Mouse (Mus musculus): ENCODE data around the gene Chst12.

The Chst12 gene

DNA sequence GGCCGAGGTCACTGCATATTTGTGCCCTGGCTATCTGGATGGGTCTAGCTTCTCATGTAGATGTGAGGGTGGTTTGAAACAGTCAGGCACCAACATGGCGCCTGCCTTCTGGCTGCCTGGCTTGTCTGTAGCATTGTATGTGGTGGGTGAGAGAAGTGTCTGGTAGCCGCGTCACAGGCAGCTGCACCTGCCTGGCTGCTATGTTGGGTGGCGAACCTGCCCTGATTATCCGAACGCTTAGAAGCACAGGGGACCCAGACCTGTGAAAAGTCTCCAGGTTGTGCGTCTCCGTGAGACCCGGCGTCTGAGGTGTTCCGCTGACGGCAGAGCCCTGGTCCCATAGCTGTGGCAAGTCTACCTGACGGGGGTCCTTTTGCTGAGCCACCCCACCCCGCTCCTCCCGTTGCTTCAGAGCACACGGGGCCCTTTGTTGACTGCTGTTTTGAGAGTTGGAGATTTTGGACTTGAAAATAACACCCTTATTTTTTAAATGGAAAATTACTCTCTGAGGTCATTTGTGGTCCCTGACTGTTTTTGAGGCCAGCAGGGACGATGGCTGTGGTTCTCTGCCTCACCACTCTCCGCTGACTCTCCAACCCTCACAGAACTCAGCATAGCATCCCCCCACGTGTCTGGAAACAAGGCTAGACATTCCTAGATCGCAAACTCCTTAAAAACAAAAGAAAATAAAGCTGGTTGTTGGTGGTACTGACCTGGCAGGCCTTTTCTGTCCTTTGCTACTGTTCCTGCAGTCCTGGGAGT, 12.0 kb downstream of the Chst12 start:
- no peak for DNase-seq (ENCODE audit: low spot score)

DNA sequence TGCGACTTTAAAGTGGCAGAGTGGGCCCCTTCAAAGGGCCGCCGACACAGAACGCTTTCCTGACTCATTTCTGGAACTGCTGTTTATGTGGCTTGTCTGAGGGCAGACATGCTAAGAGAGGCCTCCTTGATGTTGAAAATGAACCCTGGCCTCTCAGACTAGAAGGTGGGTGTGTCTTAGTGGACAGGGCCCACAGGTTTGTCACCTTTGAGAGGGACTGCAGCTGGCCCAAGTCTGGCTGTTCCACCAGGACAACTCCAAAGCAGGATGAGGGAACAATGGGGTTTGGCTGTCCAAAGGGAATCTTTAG, 12.5 kb downstream of the Chst12 start:
- no peak for DNase-seq (ENCODE audit: low spot score)

DNA sequence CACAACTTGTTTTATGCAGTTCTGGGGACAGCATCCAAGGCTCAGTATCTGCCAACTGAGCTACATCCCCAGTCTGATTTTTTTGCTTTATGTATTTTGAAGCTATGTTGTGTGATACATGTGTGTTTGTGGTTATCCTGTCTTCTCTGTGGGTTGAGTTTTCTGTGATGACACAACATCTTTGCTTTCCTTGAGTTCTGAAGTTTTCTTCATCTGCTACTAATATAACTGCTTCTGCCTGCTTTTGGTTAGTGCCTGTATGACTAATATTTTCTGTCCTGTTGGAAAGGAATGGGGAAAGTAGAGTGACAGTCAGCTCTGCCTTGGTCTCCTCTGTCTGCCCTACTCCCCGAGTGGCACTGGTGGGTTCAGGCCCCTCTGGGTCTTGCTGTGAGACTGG, 15.8 kb downstream of the Chst12 start:
- DNase-seq (ENCODE audit: low spot score) = no peak

DNA sequence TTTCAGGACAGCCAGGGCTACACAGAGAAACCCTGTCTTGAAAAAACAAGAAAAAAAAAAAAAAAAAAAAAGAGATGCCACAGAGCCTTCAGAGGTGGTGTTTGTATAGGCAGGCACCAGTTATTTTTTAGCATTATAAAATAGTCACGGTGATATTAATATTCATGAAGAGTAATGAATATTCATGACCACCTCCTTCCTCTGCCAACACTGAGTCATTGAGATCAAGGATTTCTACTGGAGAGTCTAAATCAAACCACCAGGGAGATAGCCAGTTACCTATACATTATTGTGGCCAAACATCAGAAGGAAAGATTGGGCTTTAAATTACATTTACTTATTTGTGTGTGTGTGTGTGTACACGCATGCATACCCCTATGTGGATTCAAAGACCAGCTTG, 21.4 kb downstream of the Chst12 start:
- no peak for DNase-seq (ENCODE audit: low spot score)

DNA sequence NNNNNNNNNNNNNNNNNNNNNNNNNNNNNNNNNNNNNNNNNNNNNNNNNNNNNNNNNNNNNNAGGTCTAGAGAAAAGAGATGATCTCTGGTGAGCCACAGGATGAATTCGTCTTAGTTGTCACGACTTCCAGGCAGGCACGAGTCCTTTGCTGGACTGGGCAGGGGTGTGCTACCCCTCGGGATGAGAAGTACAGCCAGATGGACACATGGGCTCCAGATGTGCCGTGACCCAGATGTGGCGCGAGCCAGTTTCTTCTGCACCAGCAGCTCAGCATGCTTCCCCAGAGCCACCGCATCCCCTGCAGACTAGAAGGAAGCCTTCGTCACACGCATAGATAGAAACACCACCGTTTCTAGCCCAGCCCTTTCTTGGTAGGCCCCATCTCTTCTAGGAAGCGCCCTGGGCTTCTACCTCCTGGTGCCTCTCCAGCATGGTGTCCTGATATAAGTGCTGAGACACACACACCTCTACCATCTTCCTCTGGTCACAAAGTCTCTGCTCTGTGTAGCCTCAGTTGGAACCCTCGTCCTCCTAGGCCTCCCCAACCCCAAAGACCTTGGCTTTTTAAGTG, 32.8 kb downstream of the Chst12 start:
- no peak for DNase-seq (ENCODE audit: low spot score)

DNA sequence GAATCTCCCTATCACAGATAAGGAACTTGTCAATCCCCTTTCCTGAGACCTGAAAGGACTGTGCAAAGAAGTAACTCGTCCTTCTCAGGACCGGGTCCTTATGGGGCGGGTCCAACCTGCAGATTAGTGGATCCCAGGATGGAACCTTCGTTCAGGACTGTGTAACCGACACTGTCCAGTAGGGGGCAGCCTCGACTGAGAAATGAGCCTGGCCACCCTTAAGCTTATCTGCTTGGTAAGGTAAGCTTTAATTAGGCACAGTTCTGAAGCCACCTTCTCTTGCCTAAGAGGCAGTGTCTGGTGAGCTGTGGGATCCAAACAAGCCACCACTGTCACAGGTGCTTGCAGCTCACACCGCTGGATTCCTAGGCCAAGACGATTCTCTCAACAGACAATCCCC, 34.8 kb downstream of the Chst12 start:
- peak; percentile 61 for DNase-seq (ENCODE audit: low spot score)

DNA sequence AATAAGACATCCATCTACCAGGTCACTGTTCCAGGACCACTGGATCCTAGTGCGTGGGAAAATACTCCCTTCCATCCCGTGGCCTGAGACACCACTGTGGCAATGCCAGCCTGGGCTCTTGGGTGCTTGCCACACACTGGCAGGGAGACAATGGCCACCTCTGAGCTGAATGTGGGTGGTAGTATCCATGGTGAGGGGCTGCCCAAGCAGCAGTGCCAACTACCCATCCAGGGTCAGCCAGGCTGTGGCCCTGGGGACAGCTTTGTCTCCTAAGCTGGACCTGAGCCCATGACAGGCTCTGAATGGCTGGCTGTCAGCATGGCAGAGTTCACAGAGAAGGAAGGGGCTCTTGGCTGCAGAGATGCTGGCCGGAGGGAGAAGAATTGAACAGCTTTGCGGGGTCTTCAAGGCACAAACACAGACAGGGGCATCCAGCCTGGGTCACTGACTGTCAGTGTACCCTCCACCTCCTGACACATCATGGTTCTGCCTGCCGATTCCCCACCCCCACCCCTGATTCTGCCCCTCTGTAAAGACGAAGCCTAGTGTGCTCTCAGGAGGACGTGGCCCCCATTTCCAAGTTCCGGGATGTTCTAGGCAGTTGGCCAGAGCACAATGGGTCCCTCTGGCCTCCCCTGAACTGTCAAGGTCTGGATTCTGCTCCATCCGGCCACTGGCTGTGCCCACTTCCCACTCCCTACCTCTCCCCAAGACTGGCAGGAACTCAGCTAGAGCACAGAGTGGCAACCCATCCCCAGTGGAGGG, 37.6 kb downstream of the Chst12 start:
- no peak for DNase-seq (ENCODE audit: low spot score)

DNA sequence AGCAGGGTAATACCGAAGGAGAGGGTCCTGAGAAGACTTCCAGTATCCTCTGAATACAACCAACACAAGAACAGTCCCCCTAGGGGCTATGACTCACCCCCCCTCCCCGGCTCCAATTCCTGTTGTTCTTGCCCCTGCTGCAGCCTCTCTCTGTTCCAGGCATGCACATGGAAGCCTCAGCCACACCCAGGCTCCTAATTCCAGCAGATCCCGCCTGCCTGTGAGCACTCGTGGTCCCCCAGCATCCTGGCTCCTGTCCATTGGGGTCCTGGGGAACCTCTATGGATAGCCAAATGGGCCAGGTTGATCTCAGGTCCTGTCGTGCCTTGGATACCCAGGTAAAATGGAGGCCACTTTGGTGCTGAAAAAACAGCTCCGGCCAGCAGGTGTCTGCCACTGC, 40.3 kb downstream of the Chst12 start:
- DNase-seq (ENCODE audit: low spot score) = no peak

DNA sequence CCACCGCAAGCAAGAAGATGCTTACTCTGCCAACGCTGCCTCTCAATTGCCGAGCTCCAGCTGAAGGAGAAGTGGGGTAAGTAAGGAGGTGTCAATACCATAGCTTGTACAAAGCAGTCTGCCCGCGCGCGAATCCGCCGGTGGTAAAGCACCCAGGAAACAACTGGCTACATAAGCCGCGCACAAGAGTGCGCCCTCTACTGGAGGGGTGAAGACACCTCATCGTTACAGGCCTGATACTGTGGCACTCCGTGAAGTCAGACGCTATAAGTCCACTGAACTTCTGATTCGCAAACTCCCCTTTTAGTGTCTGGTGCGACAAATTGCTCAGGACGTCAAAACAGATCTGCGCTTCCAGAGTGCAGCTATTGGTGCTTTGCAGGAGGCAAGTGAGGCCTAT, 41.0 kb downstream of the Chst12 start:
- DNase-seq (ENCODE audit: low spot score) = no peak

DNA sequence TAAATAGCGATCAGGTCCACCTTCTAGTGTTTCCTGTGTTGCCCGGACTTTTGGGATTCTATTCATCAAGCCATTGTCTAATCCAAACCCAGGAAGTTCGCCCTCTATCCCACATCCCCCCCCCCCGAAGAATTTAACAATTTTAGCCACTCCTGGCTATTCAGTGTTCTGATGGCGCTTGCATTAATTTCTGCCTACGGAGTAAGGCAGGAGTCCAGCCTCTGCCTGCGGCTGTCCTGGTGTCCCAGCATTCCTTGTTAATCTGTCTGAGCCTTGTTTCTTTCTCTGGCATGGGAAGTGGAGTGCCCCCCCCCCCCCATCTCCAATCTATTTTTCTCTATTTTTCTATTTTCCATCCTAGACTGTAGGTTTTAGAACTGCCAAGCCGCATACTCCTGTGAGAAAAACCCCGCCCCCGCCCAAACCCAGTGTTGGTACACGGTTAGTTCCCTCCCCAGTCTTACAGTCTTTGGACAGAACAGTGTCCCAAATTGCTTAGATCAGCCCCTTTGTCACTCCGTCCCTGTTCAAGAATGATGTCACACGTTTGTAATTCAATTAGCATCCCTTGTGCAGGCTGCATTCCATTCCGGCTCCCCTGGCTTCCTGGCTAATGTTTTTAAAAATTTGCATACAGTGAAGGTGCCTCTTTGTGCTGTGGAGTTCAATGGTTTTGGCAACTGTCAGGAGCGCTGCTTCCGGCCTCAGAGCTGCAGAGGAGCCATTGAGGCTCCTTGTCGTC, 44.1 kb downstream of the Chst12 start:
- no peak for DNase-seq (ENCODE audit: low spot score)

DNA sequence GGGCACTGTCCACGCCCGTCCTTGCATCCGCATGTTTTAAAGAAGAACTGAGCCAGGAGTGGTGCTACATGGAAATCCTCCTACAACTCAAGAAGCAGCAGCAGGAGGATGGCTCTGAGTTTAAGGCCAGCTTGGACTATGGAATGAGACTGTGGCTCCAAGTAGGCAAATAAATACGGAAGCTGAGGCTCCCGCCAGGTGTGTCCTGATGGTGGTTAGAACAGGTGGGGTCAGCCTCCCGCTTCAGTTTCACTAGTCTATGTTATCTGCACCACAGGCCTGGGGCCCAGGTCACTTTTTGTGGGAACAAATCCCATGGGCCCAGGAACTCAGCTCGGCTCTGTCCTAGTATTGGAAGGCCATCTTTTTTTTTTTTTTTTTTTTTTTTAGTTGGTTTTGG, 48.4 kb downstream of the Chst12 start:
- DNase-seq (ENCODE audit: low spot score) = no peak

DNA sequence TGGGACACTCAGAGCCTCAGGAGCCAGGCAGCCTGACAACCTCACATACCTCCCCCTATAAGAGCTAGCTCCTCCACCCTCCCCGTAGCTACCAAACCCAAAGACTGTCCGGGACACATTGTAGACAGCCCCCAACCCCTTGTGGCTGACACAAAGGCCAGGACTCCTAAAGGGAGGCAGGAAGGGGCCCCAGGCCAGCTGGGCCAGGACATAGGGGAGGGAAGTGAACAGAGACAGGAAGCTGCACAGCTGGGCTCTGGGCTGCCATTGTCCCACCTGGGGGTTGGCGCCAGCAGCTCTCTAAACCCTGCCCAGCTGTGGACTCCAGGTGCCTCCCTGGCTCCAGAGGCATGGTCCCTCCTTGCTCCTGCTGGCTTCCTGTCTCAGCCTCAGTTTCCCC, 51.5 kb downstream of the Chst12 start:
- DNase-seq (ENCODE audit: low spot score) = no peak

DNA sequence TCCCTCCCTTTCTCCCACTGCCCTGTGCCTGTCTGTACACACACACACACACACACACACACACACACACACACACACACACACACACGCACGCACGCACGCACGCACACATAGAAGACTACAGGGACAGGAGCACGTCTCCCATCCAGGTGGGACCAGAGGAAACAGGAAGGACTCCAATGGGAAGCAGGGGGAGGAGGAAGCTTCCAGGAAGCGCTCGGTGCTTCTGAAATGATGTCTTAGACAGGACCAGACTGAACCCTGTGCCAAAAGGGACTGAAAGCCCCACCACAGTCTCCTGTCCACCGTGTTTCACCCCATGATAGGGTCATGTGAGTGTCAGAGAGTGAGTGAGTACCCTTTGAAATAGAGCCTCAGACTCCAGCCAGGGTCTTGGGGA, 57.3 kb downstream of the Chst12 start:
- DNase-seq (ENCODE audit: low spot score) = no peak

DNA sequence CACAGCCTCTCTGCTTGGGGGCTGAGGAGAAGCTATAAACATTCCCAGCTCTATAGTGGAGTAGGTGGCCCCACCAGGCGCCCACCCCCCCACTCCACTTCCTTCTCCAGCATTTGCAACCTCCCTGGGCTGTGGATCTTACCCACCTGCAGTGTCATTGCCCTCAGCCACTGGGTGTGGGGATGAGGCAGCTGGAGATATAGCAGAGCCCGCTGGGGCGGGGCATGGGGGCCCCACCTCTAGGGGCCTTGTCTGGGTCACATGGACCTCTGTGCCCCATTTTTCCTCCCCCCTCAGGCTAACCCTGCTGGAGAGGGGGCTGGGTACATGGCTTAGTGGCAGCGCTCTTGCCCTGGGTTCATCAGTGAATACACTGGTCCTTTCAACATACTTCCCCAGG, 59.5 kb downstream of the Chst12 start, which contains the start of gene Grifin:
TSS of gene Grifin (minus strand) at position 176 of the 400 bp plus-strand sequence.
- no peak for DNase-seq (ENCODE audit: low spot score)

DNA sequence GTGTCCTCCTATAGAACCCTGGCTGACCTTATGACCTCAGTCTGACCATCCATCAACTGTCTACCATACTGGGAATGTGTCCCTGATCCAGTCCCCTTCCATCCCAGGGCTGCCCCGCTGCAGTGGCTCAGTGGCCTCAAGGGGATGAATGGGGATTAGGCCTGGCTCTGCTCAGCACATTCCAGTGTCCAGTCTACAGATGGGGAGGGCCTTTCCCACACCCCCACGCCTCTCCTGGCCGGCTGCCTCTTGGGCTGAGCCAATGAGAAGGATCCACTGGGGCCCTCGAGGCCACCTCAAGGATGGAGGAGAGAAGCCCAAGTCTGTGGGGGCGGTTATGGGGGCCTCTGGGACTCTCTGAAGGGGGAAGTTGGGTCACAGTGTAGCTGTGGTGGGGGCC, 60.1 kb downstream of the Chst12 start:
- DNase-seq (ENCODE audit: low spot score) = no peak

DNA sequence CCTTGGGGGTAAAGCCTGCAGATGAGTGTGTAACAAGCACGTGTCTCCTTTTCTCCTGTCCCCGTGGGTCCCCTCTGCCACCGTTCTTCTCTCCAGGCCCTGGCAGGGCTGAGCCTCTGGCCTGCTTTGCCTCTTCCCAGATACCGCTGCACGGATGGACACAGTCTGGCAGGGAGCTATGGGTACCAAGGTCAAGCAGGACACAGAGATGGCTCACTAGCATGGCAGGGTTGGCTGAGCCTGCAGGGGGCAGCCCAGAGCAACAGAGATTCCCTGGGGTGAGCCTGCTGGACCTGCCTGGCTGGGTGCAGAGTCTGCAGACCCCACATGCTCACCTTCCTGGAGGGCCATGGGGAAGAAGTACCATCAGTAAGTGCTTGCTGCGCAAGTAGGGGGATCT, 60.5 kb downstream of the Chst12 start:
- DNase-seq (ENCODE audit: low spot score) = peak; percentile 33

DNA sequence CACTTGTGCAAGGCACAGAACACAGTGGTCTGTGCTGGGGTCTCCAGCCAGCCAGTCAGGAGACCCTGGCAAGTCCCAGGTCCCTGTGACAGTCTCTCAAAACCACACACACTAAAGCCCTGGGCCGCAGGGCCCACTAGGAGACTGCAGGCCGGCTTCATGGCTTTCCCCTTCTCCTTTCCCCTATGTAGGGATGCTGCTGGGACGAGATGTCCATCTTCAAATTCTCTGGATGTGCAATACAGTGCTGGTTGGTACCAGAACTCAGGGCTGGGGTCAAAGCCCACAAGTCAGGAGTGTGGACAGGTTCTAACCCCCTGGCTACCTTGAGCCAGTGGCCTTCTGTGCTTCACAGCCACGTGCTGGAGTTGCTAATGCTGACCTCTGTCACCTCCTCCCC, 60.9 kb downstream of the Chst12 start:
- no peak for DNase-seq (ENCODE audit: low spot score)

DNA sequence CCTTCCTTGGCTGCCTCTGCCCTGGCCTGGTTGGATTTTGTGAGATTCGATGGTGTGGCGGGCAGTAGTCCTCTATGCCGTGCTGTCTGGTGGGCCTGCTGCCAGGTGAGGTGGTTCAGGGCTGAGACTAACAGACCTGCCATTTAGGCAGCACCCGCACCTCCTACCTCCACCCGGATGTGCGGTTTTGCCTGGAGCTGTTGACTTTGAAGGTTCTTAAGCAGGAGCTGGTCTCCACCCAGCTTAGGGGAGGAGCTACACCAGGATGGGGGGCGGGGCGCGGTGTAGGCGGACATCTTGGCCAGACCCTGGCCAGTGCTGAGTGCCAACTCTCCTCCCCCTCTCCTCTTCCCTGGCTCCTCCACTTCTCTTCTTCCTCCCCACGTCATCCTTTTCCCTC, 62.0 kb downstream of the Chst12 start:
- peak; percentile 53 for DNase-seq (ENCODE audit: low spot score)

DNA sequence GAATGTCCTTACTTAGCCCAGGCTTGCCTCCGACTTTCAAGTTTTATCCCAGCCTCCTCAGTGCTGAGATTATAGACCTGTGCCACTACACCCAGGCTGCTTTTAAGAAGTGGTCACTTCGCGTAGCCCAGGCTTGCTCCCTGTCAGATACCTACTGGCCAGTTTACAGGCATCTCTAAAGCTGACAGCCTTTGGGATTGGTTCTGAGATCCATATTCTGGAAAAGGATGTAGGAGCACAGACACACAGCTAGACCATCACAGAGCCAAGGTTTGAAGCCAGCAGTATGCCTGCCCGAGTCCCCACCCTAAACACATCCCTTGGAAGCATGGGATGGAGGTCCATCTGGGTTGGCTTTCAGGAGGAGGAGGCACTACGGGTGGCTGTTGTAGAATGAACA, 62.4 kb downstream of the Chst12 start:
- DNase-seq (ENCODE audit: low spot score) = no peak

DNA sequence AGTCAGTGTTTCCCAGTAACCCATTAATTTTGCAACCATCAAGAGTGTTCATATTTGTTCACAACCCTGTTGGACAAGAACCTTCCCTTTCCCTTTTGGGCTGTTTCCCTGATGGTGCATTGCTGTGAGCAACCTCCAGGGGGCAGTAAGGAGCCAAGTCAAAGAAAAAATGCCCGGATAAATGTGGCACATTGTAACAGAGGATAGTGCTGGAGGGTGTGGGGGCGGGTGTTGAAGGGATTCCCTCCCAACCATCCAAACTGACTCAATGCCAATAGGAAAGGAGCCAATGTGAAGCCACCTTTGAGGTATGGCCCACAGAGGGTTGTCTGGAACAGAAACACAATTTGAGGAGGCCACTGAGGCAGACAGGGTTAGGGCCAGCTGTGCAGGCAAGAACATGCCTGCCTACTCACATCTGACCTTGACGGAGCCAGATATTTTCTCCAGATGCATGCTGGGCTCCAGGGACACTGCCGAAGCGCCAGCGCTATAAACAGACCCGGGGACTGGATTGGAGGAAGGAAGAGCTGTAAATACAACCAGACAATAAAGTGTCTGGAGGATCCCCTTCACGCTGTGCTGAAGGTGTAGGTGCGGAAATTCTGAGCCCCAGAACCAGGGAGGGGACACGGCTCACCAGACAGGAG, 63.1 kb downstream of the Chst12 start:
- peak; percentile 60 for DNase-seq (ENCODE audit: low spot score)

DNA sequence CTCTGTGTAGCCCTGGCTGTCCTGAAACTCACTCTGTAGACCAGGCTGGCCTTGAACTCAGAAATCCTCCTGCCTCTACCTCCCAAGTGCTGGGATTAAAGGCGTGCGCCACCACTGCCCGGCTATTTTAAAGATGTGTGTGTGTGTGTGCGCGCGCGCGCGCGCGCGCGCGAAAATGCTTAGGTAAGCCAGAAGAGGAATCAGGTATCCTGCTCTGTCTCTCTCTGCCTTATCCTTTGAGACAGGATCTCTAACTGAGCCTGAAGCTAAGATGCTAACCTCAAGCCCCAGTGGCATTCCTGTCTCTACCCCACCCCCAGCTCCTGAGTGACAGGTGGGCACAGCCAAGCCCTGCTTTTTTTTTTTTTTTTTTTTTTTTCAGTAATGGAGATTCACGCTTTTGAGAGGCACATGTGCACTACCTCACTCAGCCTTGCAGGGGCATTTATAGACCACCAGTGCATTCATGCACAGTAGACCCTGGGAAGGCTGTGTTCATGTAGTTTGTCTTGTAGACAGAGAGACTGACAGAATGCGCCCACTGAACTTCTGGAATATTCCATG, 63.8 kb downstream of the Chst12 start:
- DNase-seq (ENCODE audit: low spot score) = no peak

All from spleen, adult 12 weeks (tissue).